Mouse (Mus musculus) gastrocnemius, adult 18-20 months (tissue): ENCODE results near the gene Nkapd1. TPM values are rescaled to one million over a fixed set of nuclear protein-coding genes. Genes with fewer than 3 reads are reported as not detected.

Source experiments
- total RNA-seq, 2 experiments: library from RNA; stranded (reverse); gene quantifications; 2 replicates each; pipeline ENCODE4 v1.2.3; 2021

Gene Nkapd1
- total RNA-seq, 2 experiments from 2014 or later = 11.1 to 11.6 TPM

Other genes starting within 250 kb of the Nkapd1 start
- gene Plet1, start 122.9 kb downstream of the Nkapd1 start, total RNA-seq = not detected
- 10 to 100 TPM; 11.0 to 12.2 TPM for gene Pts, start 88.7 kb downstream of the Nkapd1 start, total RNA-seq
- 1 to 10 TPM; 1.0 to 2.0 TPM for gene Il18, start 62.6 kb downstream of the Nkapd1 start, total RNA-seq
- gene Bco2, start 62.3 kb downstream of the Nkapd1 start, total RNA-seq = under 1 TPM; 0.27 to 0.55 TPM
- gene Tex12, start 56.1 kb downstream of the Nkapd1 start, total RNA-seq = not detected
- gene Sdhd, start 13.7 kb downstream of the Nkapd1 start, total RNA-seq = 100 to 1,000 TPM; 300 to 329 TPM
- 100 to 1,000 TPM; 223 to 226 TPM for gene Timm8b, start 13.6 kb downstream of the Nkapd1 start, total RNA-seq
- under 1 TPM; 0.18 to 0.38 TPM for gene Pih1d2, start 143 bp downstream of the Nkapd1 start, total RNA-seq
- 100 to 1,000 TPM; 175 to 192 TPM for gene Dlat, start 42.3 kb upstream of the Nkapd1 start, total RNA-seq
- 1 to 10 TPM; 2.1 to 4.7 TPM for gene Dixdc1, start 122.1 kb upstream of the Nkapd1 start, total RNA-seq
- 1 to 10 TPM; 4.5 to 5.6 TPM for gene 2310030G06Rik, start 129.1 kb upstream of the Nkapd1 start, total RNA-seq
- 1,000 to 10,000 TPM; 1,743 to 2,314 TPM for gene Cryab, start 133.9 kb upstream of the Nkapd1 start, total RNA-seq
- 100 to 1,000 TPM; 120 to 134 TPM for gene Hspb2, start 134.9 kb upstream of the Nkapd1 start, total RNA-seq
- 1 to 10 TPM; 4.2 to 4.4 TPM for gene Fdxacb1, start 150.8 kb upstream of the Nkapd1 start, total RNA-seq
- 10 to 100 TPM; 10.3 to 10.8 TPM for gene Alg9, start 157.6 kb upstream of the Nkapd1 start, total RNA-seq
- 10 to 100 TPM; 13.7 to 18.9 TPM for gene 1110032A03Rik, start 158.1 kb upstream of the Nkapd1 start, total RNA-seq
- 1 to 10 TPM; 4.3 to 5.4 TPM for gene Ppp2r1b, start 227.8 kb upstream of the Nkapd1 start, total RNA-seq